Mouse (Mus musculus): ENCODE measurements at regions not wholly inside any gene's neighbourhood (a gene's known extent, or its start where the extent isn't known, plus 50 kb on each side); places are given as distances from the start of the nearest gene placed in this dataset.

DNA sequence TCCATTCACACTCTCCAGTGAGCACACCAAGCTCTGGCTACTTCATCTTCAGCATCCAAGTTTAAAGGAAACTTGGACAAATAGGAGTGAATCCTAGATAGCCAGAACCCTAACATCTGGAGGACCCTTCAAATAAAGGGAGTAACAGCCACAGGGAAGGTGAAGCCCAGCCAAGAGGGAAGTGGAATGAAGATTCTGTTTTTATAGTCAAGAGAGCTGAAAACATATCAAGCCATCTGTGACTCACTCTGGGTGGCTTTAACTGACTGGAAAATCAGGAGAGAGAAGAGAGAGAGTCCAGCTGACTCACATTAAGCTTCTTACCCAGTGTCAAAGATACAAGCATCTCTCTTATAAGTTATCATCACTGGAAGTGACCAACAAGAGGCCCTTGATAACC is 169.6 kb upstream of the Trib2 start:
- H3K4me1 ChIP-seq (ENCODE audit: control insufficient read depth in 2 of 2, insufficient read depth in 2 of 2, low read length in 2 of 2, poor library complexity in 1 of 2): no peaks in the 10 kb centered on the region
- no peak for DNase-seq (ENCODE audit: low read depth, low spot score)
- TF ChIP-seq HCFC1 (IDR thresholded peaks at IDR 0.05; ENCODE audit: borderline replicate concordance, insufficient read depth, low read length): no peak
- no peak for TF ChIP-seq CHD2 (IDR thresholded peaks at IDR 0.05; ENCODE audit: low read depth, low read length)
- TF ChIP-seq ZNF384 (IDR thresholded peaks at IDR 0.05; ENCODE audit: low read depth, low read length): no peak
- TF ChIP-seq ZC3H11A (IDR thresholded peaks at IDR 0.05; ENCODE audit: borderline replicate concordance, low read depth, low read length): no peak
- TF ChIP-seq MAFK (IDR thresholded peaks at IDR 0.05; ENCODE audit: insufficient read depth, low read depth, low read length): no peak
- no peak overlapping the region for H3K27ac ChIP-seq (ENCODE audit: insufficient read depth, low read depth, low read length, poor library complexity, severe bottlenecking)
- no peak overlapping the region for H3K4me3 ChIP-seq (ENCODE audit: insufficient read depth in 1 of 2, low read depth in 1 of 2, low read length in 2 of 2, poor library complexity in 1 of 2, severe bottlenecking in 1 of 2)
- no peaks in the 10 kb centered on the region for H3K36me3 ChIP-seq (ENCODE audit: control insufficient read depth, insufficient read depth, low read length, poor library complexity, severe bottlenecking)
- in situ Hi-C loops (cut with MboI; ENCODE audit: low sequenced_read_pairs in 2 of 2, unreplicated experiment in 2 of 2): no loop called here
- no peaks in the 10 kb centered on the region for H3K9me3 ChIP-seq (ENCODE audit: control insufficient read depth, insufficient read depth, low read depth, low read length)
- H3K9ac ChIP-seq (ENCODE audit: insufficient read depth, low read depth, low read length, poor library complexity, severe bottlenecking): no peak overlapping the region

DNA sequence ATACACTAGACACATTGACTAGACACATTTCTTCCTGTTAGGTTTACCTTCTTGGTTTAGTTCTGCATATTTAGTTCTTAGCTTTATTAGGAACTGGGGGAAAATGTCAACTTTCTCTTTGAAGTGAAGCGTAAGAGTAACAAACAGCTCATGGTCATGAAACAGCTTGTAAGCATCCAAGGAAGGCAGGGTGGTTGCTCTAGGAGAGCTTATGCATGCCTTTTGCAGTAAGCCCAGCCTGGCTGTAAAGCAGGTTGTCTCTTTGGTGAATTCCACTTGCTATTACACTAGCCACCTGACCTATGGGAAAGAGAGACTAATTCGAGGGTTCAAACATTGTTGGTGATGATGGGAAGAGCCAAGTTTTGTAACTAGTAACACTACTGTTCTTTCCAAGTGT is 168.9 kb upstream of the Trib2 start:
- no peak overlapping the region for H3K9ac ChIP-seq (ENCODE audit: insufficient read depth, low read depth, low read length, poor library complexity, severe bottlenecking)
- in situ Hi-C loops (cut with MboI; ENCODE audit: low sequenced_read_pairs in 2 of 2, unreplicated experiment in 2 of 2): no loop called here
- TF ChIP-seq HCFC1 (IDR thresholded peaks at IDR 0.05; ENCODE audit: borderline replicate concordance, insufficient read depth, low read length) (no peak), MAFK (IDR thresholded peaks at IDR 0.05; ENCODE audit: insufficient read depth, low read depth, low read length) (no peak), CHD2 (IDR thresholded peaks at IDR 0.05; ENCODE audit: low read depth, low read length) (no peak), ZNF384 (IDR thresholded peaks at IDR 0.05; ENCODE audit: low read depth, low read length) (no peak), ZC3H11A (IDR thresholded peaks at IDR 0.05; ENCODE audit: borderline replicate concordance, low read depth, low read length) (no peak)
- no peaks in the 10 kb centered on the region for H3K9me3 ChIP-seq (ENCODE audit: control insufficient read depth, insufficient read depth, low read depth, low read length)
- no peaks in the 10 kb centered on the region for H3K4me1 ChIP-seq (ENCODE audit: control insufficient read depth in 2 of 2, insufficient read depth in 2 of 2, low read length in 2 of 2, poor library complexity in 1 of 2)
- no peak overlapping the region for H3K27ac ChIP-seq (ENCODE audit: insufficient read depth, low read depth, low read length, poor library complexity, severe bottlenecking)
- H3K4me3 ChIP-seq (ENCODE audit: insufficient read depth in 1 of 2, low read depth in 1 of 2, low read length in 2 of 2, poor library complexity in 1 of 2, severe bottlenecking in 1 of 2): no peak overlapping the region
- H3K36me3 ChIP-seq (ENCODE audit: control insufficient read depth, insufficient read depth, low read length, poor library complexity, severe bottlenecking): no peaks in the 10 kb centered on the region
- no peak for DNase-seq (ENCODE audit: low read depth, low spot score)

DNA sequence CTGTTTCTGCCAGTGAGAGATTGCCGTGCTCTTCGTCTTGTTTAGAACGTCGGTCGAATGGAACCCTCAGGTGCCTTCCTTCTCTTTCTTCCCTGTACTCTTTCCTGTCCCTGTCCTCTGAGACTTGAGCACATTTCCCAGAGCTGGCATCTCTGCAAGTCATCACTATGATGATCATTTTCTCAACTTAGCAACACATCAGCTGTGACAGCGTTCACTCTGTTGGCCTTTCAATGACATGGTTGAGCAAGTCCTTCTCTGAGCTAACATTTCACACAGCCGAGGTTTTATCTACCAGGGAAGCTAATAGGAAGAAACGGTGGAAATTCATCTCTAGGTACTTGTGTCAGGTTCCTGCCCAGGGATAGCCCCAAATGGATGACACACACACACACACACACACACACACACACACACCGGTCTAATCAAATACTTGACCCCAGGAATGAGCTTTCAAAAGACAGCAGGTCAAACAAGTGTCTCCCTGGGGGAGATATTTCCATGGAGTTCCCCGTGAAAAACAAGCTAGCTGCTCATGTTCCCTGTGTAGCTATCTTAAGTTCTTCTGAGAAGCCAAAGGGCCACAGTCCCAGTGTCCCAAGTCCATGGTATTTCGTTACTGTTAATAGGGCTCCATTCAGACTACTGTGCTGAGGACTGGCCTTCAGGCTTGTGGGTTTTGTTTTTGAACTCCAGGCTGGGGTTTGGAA is 167.0 kb upstream of the Trib2 start:
- Histone ChIP-seq H3K9me3 (ENCODE audit: control insufficient read depth, insufficient read depth, low read depth, low read length) (no peaks in the 10 kb centered on the region), H3K36me3 (ENCODE audit: control insufficient read depth, insufficient read depth, low read length, poor library complexity, severe bottlenecking) (no peaks in the 10 kb centered on the region), H3K4me1 (ENCODE audit: control insufficient read depth in 2 of 2, insufficient read depth in 2 of 2, low read length in 2 of 2, poor library complexity in 1 of 2) (no peaks in the 10 kb centered on the region), H3K9ac (ENCODE audit: insufficient read depth, low read depth, low read length, poor library complexity, severe bottlenecking) (no peak overlapping the region), H3K4me3 (ENCODE audit: insufficient read depth in 1 of 2, low read depth in 1 of 2, low read length in 2 of 2, poor library complexity in 1 of 2, severe bottlenecking in 1 of 2) (no peak overlapping the region), H3K27ac (ENCODE audit: insufficient read depth, low read depth, low read length, poor library complexity, severe bottlenecking) (no peak overlapping the region)
- DNase-seq (ENCODE audit: low read depth, low spot score): no peak
- TF ChIP-seq MAFK (IDR thresholded peaks at IDR 0.05; ENCODE audit: insufficient read depth, low read depth, low read length) (no peak), ZNF384 (IDR thresholded peaks at IDR 0.05; ENCODE audit: low read depth, low read length) (no peak), CHD2 (IDR thresholded peaks at IDR 0.05; ENCODE audit: low read depth, low read length) (no peak), HCFC1 (IDR thresholded peaks at IDR 0.05; ENCODE audit: borderline replicate concordance, insufficient read depth, low read length) (no peak), ZC3H11A (IDR thresholded peaks at IDR 0.05; ENCODE audit: borderline replicate concordance, low read depth, low read length) (no peak)
- in situ Hi-C loops (cut with MboI; ENCODE audit: low sequenced_read_pairs in 2 of 2, unreplicated experiment in 2 of 2): no loop called here

DNA sequence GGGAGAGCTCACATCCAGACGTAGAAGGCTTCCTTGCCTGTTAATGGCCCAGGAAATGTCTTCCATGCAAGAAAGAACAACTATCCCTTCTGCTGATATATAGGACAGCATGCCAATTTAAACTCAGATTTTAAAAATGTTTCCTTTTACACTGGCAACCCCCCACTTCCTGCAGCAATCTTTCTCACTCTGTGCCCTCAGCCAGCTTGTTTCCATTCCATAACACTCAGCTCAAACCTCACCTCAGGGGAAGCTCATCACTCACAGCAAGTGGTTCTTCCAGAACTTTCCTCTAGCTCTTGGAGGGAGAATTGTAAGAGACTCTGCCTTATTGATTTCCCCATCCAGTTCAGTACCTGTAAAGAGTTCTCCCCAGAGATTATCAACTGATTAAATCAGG is 165.0 kb upstream of the Trib2 start:
- Histone ChIP-seq H3K9ac (ENCODE audit: insufficient read depth, low read depth, low read length, poor library complexity, severe bottlenecking) (no peak overlapping the region), H3K27ac (ENCODE audit: insufficient read depth, low read depth, low read length, poor library complexity, severe bottlenecking) (no peak overlapping the region), H3K4me1 (ENCODE audit: control insufficient read depth in 2 of 2, insufficient read depth in 2 of 2, low read length in 2 of 2, poor library complexity in 1 of 2) (no peaks in the 10 kb centered on the region), H3K36me3 (ENCODE audit: control insufficient read depth, insufficient read depth, low read length, poor library complexity, severe bottlenecking) (no peaks in the 10 kb centered on the region), H3K4me3 (ENCODE audit: insufficient read depth in 1 of 2, low read depth in 1 of 2, low read length in 2 of 2, poor library complexity in 1 of 2, severe bottlenecking in 1 of 2) (no peak overlapping the region), H3K9me3 (ENCODE audit: control insufficient read depth, insufficient read depth, low read depth, low read length) (no peaks in the 10 kb centered on the region)
- in situ Hi-C loops (cut with MboI; ENCODE audit: low sequenced_read_pairs in 2 of 2, unreplicated experiment in 2 of 2): no loop called here
- DNase-seq (ENCODE audit: low read depth, low spot score): no peak
- TF ChIP-seq ZNF384 (IDR thresholded peaks at IDR 0.05; ENCODE audit: low read depth, low read length): no peak
- TF ChIP-seq HCFC1 (IDR thresholded peaks at IDR 0.05; ENCODE audit: borderline replicate concordance, insufficient read depth, low read length): no peak
- no peak for TF ChIP-seq MAFK (IDR thresholded peaks at IDR 0.05; ENCODE audit: insufficient read depth, low read depth, low read length)
- no peak for TF ChIP-seq CHD2 (IDR thresholded peaks at IDR 0.05; ENCODE audit: low read depth, low read length)
- TF ChIP-seq ZC3H11A (IDR thresholded peaks at IDR 0.05; ENCODE audit: borderline replicate concordance, low read depth, low read length): no peak

Data from ES-E14 (cell line).